Mouse (Mus musculus) left cerebral cortex, postnatal 25 days (tissue): Measurements from ENCODE around the gene Myo9a. TPM values are rescaled to one million over a fixed set of nuclear protein-coding genes. Genes with fewer than 3 reads are reported as not detected.
A peak's percentile ranks its signal among the peaks of the same experiment; 100 is the strongest.

Experiments used
- DNase-seq, 2 experiments: peaks; one replicate each; pipeline ENCODE4 v3.0.0; 2022; ENCODE audit warnings: low spot score in 2 of 2, mixed read lengths in 1 of 2
- intact Hi-C: fragments of 180-260 bp; cut with DNase I; formaldehyde crosslinking; loops from one replicate; pipeline ENCODE4 v1.15.1; 2025
- total RNA-seq, 2 experiments: library from RNA; stranded (reverse); gene quantifications; 2 replicates each; pipeline ENCODE4 v1.2.3; 2021

The Myo9a gene
- total RNA-seq = 10 to 100 TPM; 71.6 to 73.8 TPM

- intact Hi-C loops = loop anchor here (2.0 to 5.0 kb wide), 3 partner anchors 58 to 133 kb away; partner anchors contain the start of genes Parp6 and Pkm
- peak; percentile 100 for DNase-seq
These were observed at the start of gene Myo9a, which contains the start of gene Senp8 for GRCm38 (mm10) chr9:59750267-59751065. TSS of gene Myo9a (plus strand) at chr9:59750896. TSS of gene Senp8 (minus strand) at chr9:59750710.

DNA sequence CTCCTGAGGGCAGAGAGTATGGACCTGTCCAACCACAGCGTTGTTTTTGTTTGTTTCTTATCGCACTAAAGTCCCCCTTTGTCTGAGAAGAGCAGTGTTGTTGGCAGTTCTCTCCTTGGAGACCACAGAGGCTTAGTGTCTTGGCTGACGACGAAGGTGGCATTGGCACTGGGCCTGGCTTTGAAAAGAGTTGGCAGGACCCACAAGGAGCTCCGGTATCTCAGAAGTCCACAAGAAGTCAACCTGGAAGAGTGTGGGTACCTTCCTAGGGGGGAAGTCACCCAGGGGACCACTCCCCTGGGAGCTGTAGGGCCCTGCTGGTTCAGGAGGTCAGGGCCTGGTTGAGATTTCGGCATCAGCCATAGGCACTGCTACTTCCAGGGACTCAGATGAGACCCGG, 49.6 kb upstream of the Myo9a start:
- intact Hi-C loops = no loop called here
- no peak for DNase-seq

GRCm38 (mm10) chr9:59703099-59703498, 47.6 kb upstream of the Myo9a start:
- intact Hi-C loops = no loop called here
- DNase-seq = no peak

DNA sequence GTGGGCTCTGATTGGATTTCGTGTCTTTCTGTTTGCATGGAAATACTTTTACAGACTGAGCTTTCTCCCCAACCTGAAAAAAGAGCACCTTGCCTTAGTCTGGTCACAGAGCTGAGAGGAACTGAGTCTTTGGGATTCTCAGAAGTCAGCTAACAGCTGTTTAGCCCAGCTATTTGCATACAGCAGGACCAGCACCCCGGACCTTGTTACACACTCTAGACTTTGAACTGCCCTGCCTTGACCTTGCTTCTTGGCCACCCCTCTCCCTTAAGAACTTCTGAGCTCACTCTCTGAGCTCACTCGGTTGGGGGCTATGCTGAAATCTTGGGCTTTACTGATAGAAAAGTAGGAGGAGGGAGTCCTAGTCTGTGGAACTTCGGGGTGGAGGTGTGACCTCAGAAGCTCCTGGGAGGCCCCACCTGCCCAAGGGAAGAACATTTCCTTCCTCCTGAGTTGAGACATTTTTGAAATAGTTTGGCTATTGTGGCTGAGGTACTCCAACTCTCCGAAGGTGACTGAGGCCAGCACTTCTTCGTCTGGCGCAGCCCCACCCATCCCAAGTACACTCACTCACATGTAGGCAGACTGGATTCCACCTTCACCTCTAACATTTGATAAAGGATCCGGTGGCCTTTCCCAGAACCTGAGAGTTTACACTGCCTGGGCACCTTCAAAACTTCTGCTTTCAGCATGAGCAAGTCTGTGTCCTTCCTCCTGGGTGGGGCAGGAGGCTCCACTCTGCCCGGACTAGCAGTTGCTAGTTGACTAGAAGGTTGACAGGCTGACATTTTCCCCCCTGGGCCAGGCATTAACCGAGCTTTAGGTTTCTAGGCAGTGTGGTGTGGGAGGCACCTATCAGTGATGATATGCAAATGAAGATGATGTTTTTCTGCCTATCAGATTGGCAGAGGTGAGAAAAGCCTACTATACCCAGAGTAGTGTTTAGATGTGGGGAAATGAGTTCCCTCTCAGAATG, 43.6 kb upstream of the Myo9a start:
- intact Hi-C loops = no loop called here
- no peak for DNase-seq

- no peak for DNase-seq
- intact Hi-C loops = no loop called here
These were observed 41.5 kb upstream of the Myo9a start for GRCm38 (mm10) chr9:59709225-59709624.

- intact Hi-C loops = no loop called here
These were observed 34.3 kb upstream of the Myo9a start for GRCm38 (mm10) chr9:59716275-59716898.

GRCm38 (mm10) chr9:59718237-59718636, 32.5 kb upstream of the Myo9a start:
- intact Hi-C loops = no loop called here
- no peak for DNase-seq

More at GRCm38 (mm10) chr9:59716275-59716898, 34.3 kb upstream of the Myo9a start:
- no peak for DNase-seq

DNA sequence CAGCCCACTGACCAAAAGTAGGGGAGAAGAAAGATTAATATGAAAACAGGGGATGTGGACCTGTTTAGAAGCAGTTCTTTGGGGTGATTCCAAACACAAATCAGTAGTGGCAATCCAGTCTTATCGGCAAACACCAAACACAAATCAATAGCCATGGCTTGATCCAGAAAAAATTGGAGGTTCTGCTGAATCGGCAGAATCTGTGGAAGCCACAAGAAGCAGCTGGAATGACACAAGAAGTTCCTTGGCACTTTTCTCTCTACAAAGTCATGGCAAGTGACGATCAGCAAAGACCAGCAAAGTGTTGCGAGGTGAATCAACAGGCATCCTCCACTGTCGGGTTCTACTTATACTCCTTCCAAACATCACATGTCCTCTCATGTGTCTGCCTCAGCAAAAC, 29.6 kb upstream of the Myo9a start:
- intact Hi-C loops = loop anchor here (5.0 kb wide), 2 partner anchors 41 to 236 kb away; no protein-coding TSS in a partner anchor
- no peak for DNase-seq

DNA sequence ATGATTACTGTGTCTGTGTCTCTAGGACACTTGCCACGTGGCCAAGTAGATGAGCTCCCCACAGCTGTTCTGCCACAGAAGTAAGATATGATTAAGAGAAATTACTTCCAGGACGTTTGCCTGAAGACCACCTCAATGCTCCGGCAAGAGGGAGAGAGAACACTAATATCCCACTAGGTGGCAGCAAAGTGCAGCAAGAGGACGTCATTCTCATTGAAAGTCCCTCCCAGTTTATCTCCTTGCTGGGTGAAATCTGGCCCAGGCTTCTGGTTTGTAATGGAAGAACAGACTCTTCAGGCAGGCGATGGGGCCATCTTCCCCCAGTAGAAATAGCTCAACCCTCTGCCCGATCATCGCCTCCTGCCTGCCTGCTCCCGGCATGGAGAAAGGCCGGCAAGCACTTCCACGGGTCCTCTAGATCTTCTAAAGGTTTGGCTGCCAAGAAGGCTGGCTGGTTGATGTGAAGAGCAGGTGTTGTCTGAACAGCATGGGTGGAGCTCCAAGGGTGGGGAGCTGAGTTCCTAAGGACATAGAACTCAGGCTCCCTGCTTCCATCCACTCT, 27.5 kb upstream of the Myo9a start:
- DNase-seq = peak; percentile 76 to 88

GRCm38 (mm10) chr9:59723791-59724442, 26.8 kb upstream of the Myo9a start:
- DNase-seq = peak; percentile 53
- intact Hi-C loops = loop anchor here (5.0 kb wide), 2 partner anchors 38 to 233 kb away; no protein-coding TSS in a partner anchor

More for the DNA sequence above, 27.5 kb upstream of the Myo9a start:
- intact Hi-C loops = loop anchor here (5.0 kb wide), 2 partner anchors 39 to 234 kb away; no protein-coding TSS in a partner anchor

GRCm38 (mm10) chr9:59725515-59725914, 25.2 kb upstream of the Myo9a start:
- no peak for DNase-seq

DNA sequence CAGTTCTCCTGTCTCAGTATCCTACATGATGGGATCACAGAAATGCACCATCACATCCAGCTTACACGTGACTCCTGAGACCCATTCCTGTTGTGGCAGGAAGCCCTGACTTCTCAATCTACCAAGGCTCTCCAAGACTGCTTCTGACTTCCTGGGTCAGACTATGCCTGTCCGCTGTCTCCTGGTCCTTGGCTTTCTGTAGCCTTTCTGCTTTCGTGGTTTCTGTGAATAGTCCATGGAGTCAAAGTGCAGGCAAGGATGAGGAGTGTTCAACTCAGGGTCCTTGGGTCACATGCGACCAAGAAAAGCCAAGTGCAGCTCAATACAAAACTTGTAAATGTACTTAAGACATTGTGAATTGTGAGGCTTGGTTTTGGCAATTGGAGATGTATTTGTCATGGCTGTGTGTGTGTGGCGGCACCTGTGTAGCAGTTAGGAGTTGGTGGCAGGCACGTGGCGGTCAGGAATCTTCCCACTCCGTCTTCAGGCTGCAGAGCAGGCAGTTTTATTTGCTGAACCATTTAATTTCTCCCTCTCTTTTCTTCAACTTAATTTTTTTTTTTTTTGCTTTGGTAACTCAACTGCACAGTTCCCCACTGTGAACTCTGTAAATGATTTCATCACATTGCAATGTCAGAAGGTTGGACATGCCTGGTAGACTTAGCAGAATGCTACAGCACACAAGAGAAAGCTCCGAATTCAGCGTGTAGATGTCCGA, 23.0 kb upstream of the Myo9a start:
- intact Hi-C loops = no loop called here
- no peak for DNase-seq

More at GRCm38 (mm10) chr9:59725515-59725914, 25.2 kb upstream of the Myo9a start:
- intact Hi-C loops = no loop called here

DNA sequence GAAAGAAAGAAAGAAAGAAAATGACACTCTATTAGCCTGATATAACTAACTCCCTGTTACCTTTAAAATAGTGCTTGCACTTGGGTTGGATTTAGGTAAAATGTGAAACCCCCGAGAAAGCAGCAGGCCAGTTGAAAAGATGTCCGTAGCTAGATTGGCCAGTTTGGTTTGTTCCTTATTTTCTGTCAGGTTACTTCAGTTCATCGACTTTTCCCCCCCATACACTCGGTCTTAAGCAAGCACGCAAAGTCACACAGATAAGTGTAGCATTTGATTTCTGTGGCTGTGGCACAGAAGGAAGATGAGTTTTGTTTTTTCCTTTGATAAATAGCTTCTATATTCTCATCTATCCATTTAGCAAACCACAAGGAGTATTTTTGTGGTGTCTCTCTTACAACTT, 19.6 kb upstream of the Myo9a start:
- no peak for DNase-seq
- intact Hi-C loops = no loop called here

GRCm38 (mm10) chr9:59733075-59733474, 17.6 kb upstream of the Myo9a start:
- intact Hi-C loops = no loop called here

DNA sequence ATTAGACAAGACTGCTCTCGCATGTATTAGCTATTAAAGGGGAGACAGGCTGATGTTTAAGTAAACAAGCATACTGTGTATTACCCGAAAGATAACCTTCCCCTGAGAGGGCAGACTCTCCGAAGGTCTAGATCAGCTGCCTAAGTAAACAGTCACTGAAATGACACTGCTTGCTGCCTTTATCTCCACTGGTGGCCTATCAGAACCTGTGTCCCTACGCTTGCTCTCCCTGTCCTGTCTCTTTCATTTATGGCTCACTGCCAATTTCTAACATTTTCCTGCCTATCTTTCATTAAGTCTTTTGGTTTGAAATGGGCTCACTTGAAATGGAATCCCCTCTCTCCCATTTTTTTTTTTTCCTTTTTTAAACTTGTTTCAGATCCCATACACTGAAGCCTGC, 15.3 kb upstream of the Myo9a start:
- no peak for DNase-seq
- intact Hi-C loops = no loop called here

More at GRCm38 (mm10) chr9:59733075-59733474, 17.6 kb upstream of the Myo9a start:
- no peak for DNase-seq

GRCm38 (mm10) chr9:59740593-59740992, 10.1 kb upstream of the Myo9a start:
- no peak for DNase-seq
- intact Hi-C loops = no loop called here

GRCm38 (mm10) chr9:59743903-59744302, 6.8 kb upstream of the Myo9a start:
- intact Hi-C loops = no loop called here
- no peak for DNase-seq

DNA sequence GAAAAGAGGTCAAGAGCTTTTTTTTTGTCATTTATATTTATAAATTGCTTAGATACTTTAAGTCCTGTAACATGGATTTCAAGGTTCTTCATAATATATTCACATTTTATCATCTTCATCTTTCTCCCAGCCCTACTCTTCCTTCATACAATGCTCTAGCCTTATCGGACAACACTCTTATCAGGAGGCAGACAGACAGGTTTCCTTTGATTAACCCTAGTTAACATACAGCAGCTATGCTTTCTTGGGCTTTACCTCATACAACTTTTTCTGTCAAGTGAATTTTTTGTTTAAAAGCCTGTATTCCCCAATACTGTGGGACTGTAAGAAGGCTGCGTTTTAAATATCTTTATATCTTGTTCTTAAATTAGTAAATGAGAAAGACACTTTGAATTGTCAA, 2.3 kb upstream of the Myo9a start:
- DNase-seq = no peak
- intact Hi-C loops = no loop called here
